Mouse (Mus musculus) CD4-positive, CD25-positive, alpha-beta regulatory T cell, adult 2 months (primary cell): Measurements from ENCODE around the gene Wnt16.
"Not testable (repeated sequence)": the region's sequence is repeated elsewhere in the genome, so short reads cannot be mapped to it uniquely, and the experiment has no call there.

Experiments used
- DNase-seq: peaks from one replicate; pipeline ENCODE4 v3.0.0-alpha.2; 2012; ENCODE audit warnings: low read depth, low spot score

Gene Wnt16

GRCm38 (mm10) chr6:22288004-22288736 lies at the start of gene Wnt16:
Gene Wnt16 (plus strand): TSS chr6:22288227.
- DNase-seq, result no peak

GRCm38 (mm10) chr6:22243321-22243720 lies 44.7 kb upstream of the Wnt16 start:
- no peak for DNase-seq

GRCm38 (mm10) chr6:22246696-22247095 lies 41.3 kb upstream of the Wnt16 start:
- no peak for DNase-seq

- DNase-seq, result no peak
Observed at GRCm38 (mm10) chr6:22258784-22259183, 29.2 kb upstream of the Wnt16 start.

DNA sequence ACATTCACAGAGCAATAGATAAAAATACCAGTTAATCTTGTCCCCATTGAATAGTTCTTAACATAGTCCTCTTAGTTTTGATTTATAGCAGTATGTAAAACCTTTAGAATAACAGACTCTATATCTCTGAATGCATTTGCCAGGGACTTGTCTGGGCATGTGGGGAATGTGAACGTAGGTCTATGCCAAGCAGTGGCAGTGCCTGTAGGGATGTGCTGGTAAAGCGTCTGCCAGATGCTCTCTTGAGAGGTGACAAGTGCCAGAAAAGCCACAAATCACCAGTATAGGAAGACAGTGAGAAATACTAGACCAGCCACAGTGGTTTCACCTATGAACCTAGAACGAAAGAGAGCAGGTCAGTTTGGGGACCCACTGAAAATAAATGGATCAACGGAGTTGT lies 25.5 kb upstream of the Wnt16 start:
- DNase-seq, result no peak

DNA sequence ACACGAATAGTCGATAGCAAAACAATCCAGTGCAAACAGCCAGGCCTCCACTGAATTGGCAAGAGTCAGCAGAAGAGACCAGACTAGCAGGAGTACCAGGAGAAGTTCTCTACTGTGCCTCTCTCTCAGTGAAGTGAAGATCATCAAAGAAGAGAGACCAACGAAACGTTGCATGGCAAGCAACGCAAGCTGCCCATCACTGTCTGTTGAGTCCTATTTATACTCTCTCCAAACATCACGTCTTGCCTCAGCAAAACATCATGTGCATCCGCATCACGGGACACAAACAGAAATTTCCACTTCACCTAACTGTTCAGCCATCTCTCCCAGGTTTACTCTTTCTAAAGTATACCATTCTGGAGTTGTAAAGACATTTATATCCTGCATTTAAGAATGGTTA lies 23.9 kb upstream of the Wnt16 start:
- DNase-seq, result not testable (repeated sequence)

DNA sequence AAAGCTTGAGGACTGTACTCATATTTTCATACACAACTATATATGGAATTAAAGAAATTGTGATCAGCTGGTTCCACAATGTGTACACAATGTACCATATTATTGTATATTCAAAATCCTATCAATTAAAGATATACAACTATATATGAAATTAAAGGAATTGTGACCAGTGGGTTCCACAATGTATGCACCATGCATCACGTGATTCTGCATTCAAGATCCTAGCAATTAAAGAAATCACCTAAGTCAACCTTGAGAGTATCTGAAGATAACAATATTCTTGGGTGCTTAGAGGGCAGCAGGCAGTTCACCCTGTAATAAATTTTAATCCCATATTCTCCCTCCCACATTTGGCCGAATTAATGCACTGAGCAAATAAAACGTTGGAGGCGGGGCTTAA lies 22.0 kb upstream of the Wnt16 start:
- DNase-seq, result no peak

DNA sequence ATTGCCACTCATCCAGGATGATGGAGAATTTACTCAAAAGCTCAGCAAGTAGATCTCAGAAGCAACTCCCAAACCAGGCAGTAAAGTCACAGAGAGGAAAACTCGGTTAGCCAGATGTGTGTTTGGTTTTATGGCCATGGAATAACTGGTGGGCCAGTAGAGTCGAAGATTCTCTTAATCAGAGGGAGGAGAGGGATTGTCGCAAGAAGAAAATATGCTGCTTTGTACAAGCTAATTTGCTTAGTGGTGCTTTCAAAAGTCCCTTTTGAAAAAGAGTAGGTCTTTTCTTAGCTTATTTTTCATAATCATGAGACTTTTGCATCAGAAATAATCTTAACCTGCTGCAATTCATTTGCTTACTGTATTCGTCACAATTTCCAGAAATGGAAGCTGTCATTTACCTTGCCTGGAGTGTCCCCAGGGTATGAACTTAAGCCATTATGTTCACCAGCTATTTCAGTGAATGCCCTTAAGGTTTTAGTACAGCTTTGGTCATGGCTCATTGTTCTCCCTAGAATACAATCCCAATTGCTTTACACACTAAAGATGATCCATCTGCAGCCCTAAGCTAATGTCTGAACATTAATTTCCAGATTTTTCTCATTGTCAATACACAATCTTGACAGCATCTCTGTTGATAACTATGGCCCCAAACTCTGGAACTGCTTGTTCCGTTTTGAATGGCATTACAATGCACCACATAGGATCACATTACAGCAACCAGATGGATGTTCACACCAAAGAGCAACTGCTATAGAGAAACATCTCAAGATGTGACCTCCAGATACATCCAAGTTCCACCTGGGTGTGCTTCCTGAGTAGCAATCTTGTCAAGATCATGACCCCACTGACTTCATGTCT lies 20.0 kb upstream of the Wnt16 start:
- no peak for DNase-seq

DNA sequence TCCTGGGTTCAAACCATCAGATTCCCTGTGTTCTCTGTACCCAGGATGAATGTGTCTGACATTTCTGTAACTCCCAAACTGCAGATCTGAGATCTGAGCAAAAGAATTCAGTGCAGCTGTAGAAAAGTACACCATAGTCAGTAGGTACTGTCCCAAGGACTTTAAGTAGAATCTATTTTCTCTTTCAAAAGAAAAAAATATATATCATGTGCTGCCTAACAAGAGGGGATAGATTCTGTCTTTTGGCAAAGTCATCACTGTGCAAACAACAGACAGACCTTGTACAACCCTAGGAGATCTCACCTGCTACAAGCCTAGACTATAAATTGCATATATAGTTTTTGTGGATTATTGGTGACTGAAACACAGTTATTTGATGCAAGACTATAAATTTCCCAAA lies 19.4 kb upstream of the Wnt16 start:
- no peak for DNase-seq

DNA sequence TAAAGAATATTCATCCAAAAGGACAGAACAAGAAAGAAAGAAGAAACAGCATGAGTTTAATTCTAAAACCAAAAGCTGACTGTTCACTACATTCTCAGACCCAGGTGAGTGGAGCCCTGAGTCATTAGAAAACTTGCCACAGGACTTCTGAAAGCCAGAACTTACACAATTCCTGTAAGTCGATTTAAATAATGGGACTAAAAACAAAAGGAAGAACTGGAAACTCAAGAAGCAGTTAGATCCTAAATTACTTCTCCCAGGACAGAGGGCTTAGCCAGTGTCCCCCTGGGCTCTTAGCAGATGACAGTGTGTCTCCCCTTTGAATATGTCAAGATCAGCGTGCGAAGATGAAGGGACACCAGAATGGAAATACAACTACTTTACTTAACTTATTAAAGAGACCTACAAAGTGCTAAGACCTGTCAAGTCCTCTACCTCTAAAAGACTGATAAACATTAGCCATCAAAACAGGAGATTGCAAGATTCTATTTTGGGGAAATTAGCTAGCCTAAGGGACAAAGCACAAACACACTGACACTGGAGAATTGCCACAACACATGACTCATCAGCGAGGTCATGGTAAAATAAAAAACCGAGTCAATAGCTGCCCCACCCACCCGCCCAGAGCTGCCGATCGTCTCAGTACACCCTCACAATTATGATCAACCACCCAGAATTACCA lies 18.0 kb upstream of the Wnt16 start:
- DNase-seq, result no peak

DNA sequence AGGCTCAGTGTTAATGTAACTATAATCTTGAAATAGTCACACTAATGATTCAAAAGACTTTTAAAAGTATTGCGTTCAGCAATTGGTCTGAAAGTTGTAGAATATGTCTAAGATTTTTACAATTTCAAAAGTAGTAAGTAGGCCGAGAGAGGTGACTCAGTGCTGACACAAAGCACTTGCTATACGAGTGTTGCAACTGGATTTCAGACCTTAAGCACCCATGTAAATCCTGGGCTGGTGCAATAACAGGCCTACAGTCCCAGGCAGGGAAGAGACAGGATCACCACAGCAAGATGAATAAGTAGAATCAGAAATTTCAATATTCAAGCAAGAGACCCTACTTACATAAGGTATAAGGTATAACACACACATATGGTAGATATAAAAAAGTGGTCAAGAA lies 10.1 kb upstream of the Wnt16 start:
- DNase-seq, result no peak

DNA sequence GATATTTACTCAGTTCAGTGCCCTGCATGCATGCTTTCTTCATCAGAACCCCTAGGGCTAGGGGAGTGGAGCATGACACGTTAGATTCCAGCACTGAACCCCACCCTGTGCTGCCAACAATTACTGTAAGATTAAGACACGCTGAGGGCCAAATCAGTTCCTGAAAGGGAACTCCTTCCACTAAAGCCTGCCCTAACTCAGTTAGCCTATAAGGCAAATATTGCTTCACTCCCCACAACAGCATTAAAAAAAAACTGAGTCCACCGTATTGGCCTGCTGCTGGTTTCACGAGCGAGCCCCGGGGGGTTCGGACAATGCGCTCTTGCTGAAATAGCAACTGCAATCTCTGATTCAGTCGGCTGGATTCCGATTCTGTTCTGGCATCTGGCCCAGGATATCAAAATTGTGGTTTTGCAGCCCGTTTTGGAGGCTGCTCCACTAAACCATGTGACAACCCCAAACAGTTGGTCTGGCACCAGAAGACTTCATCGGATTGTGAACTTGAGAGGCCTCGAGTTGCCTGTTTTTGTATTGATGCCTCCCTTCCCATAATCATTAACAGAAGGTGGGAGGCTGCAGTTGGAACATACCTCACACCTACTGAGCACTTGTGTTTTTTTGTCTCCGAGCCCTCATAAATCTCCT lies 7.7 kb upstream of the Wnt16 start:
- DNase-seq, result no peak

GRCm38 (mm10) chr6:22282405-22282804 lies 5.6 kb upstream of the Wnt16 start:
- DNase-seq, result no peak

GRCm38 (mm10) chr6:22288737-22289460 lies 872 bp downstream of the Wnt16 start:
- DNase-seq, result peak; percentile 57

GRCm38 (mm10) chr6:22289461-22290021 lies 1.5 kb downstream of the Wnt16 start:
- no peak for DNase-seq

DNA sequence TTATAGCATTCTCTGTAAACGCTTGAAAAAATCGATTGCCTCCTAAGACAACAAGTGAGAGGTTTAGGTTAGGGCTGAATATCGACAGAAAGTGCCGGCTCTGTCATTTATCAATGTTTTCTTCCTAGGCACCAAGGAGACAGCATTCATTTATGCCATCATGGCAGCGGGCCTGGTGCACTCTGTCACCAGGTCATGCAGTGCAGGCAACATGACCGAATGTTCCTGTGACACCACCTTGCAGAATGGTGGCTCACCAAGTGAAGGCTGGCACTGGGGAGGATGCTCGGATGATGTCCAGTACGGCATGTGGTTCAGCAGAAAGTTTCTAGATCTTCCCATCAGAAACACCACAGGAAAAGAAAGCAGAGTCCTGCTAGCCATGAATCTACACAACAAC lies 2.8 kb downstream of the Wnt16 start:
- no peak for DNase-seq

DNA sequence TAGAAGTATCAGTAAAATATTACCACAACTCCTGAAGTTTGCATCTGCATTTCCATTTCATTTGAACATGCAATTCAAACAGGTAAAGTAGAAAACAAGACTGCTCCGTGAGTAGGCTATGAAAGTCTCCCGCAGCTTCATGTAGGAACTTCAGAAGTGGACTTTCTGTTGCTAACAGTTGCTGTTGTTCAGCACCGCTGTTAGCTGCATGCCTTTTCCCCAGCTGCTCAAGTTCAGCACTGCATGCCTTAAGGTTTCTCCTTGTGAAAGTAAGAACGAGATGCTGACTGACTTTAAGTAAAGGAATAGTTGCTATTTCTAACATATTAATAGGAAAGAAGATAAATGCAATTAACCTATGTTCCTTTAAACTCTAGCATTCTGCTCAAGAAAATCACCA lies 4.0 kb downstream of the Wnt16 start:
- no peak for DNase-seq

- no peak for DNase-seq
Observed at GRCm38 (mm10) chr6:22293922-22294321, 5.9 kb downstream of the Wnt16 start.

GRCm38 (mm10) chr6:22297028-22297427 lies 9.0 kb downstream of the Wnt16 start:
- no peak for DNase-seq

DNA sequence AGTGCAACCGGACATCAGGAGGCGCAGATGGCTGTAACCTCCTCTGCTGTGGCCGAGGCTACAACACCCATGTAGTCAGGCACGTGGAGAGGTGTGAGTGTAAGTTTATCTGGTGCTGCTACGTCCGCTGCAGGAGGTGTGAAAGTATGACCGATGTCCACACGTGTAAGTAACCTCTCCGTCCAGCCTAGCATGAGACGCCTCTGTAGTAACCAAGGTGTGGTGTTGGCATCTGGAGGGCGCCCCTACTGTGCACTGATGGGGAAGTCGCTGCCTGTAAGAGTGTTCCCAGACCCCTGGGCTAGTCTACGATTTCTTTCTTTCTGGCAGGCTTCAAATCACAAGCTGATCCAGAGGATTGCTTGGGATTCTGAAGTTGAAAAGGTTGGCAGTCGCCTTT lies 10.0 kb downstream of the Wnt16 start:
- no peak for DNase-seq
